Mouse (Mus musculus): Measurements from ENCODE around the gene Pard6b. TPM values are rescaled to one million over a fixed set of nuclear protein-coding genes. Genes with fewer than 3 reads are reported as not detected.
A peak's percentile ranks its signal among the peaks of the same experiment; 100 is the strongest.

The Pard6b gene
- total and polyA plus RNA-seq, 2 experiments from 2014 or later: 3.5 to 6.5 TPM

DNA sequence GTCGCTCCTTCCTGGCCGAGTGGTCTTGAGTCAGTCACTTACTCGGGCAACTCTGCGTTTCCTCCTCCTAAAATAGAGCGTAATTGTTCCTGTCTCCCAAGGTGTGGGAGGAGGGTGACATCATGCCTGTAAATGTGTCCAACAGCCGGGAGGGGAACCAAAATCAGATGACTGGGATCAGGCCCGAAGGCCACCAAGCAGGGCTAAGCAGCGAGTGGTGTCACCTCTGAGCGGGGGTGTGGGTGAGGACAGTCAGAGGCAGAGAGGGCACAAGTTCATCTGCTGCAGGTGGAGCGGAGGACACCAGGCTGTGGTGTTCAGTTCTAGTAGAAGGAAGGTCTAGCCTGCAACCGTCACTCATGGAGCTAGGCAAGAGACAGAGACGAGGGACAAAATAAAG lies 17.1 kb upstream of the Pard6b start:
- H3K27ac ChIP-seq (ENCODE audit: low read depth): no peak overlapping the region
- TF ChIP-seq CTCF (IDR thresholded peaks at IDR 0.05; ENCODE audit: low read depth): no peak
- no peak for TF ChIP-seq EP300 (IDR thresholded peaks at IDR 0.05; ENCODE audit: low read depth)
- H3K9me3 ChIP-seq (replicated peaks; ENCODE audit: control insufficient read depth, low read length): no peaks in the 10 kb centered on the region
- DNase-seq (ENCODE audit: low spot score) (no peak), ATAC-seq (ENCODE audit: insufficient read depth, low read depth) (peak; percentile 24; the same call in 1 of the 2 replicates)
- no peak overlapping the region for H3K4me3 ChIP-seq (ENCODE audit: low read depth, low read length)
- no peaks in the 10 kb centered on the region for H3K27me3 ChIP-seq (ENCODE audit: control insufficient read depth, insufficient read depth, low read length)
- H3K9ac ChIP-seq (replicated peaks; ENCODE audit: low read depth, low read length): no peak overlapping the region
- no peaks in the 10 kb centered on the region for H3K36me3 ChIP-seq (replicated peaks; ENCODE audit: control insufficient read depth, insufficient read depth, low read length)
- no peak overlapping the region for H3K4me2 ChIP-seq (ENCODE audit: low read depth, low read length)
- no peaks in the 10 kb centered on the region for H3K4me1 ChIP-seq (ENCODE audit: control insufficient read depth, insufficient read depth)
- 65% methylated on average over 12 of the region's 12 CpGs for WGBS

- no peak overlapping the region for H3K4me2 ChIP-seq (ENCODE audit: low read depth, low read length)
- ATAC-seq (ENCODE audit: insufficient read depth, low read depth) (no peak), DNase-seq (ENCODE audit: low spot score) (no peak)
- H3K9me3 ChIP-seq (replicated peaks; ENCODE audit: control insufficient read depth, low read length): no peaks in the 10 kb centered on the region
- no peak overlapping the region for H3K27ac ChIP-seq (ENCODE audit: low read depth)
- H3K9ac ChIP-seq (replicated peaks; ENCODE audit: low read depth, low read length): no peak overlapping the region
- H3K27me3 ChIP-seq (ENCODE audit: control insufficient read depth, insufficient read depth, low read length): no peaks in the 10 kb centered on the region
- 53% methylated on average over 7 of the region's 7 CpGs for WGBS
- TF ChIP-seq CTCF (IDR thresholded peaks at IDR 0.05; ENCODE audit: low read depth) (no peak), EP300 (IDR thresholded peaks at IDR 0.05; ENCODE audit: low read depth) (no peak)
- H3K4me3 ChIP-seq (ENCODE audit: low read depth, low read length): no peak overlapping the region
- peaks cover 8% of the 10 kb centered on the region; the same call in 1 of the 2 replicates for H3K4me1 ChIP-seq (ENCODE audit: control insufficient read depth, insufficient read depth)
- H3K36me3 ChIP-seq (replicated peaks; ENCODE audit: control insufficient read depth, insufficient read depth, low read length): no peaks in the 10 kb centered on the region
Observed at GRCm38 (mm10) chr2:168065511-168065910, 15.3 kb upstream of the Pard6b start.

- DNase-seq (ENCODE audit: low spot score) (no peak), ATAC-seq (ENCODE audit: insufficient read depth, low read depth) (no peak)
- TF ChIP-seq EP300 (IDR thresholded peaks at IDR 0.05; ENCODE audit: low read depth) (no peak), CTCF (IDR thresholded peaks at IDR 0.05; ENCODE audit: low read depth) (no peak)
- Histone ChIP-seq H3K36me3 (replicated peaks; ENCODE audit: control insufficient read depth, insufficient read depth, low read length) (no peaks in the 10 kb centered on the region), H3K9ac (replicated peaks; ENCODE audit: low read depth, low read length) (no peak overlapping the region), H3K4me1 (ENCODE audit: control insufficient read depth, insufficient read depth) (peaks cover 8% of the 10 kb centered on the region; the same call in 1 of the 2 replicates), H3K4me3 (ENCODE audit: low read depth, low read length) (no peak overlapping the region), H3K27ac (ENCODE audit: low read depth) (no peak overlapping the region), H3K4me2 (ENCODE audit: low read depth, low read length) (no peak overlapping the region), H3K9me3 (replicated peaks; ENCODE audit: control insufficient read depth, low read length) (no peaks in the 10 kb centered on the region), H3K27me3 (ENCODE audit: control insufficient read depth, insufficient read depth, low read length) (no peaks in the 10 kb centered on the region)
- WGBS: 71% methylated on average over 8 of the region's 8 CpGs
Observed at GRCm38 (mm10) chr2:168066783-168067182, 14.0 kb upstream of the Pard6b start.

GRCm38 (mm10) chr2:168070425-168070824 lies 10.4 kb upstream of the Pard6b start:
- peak overlapping the region; percentile 40 for H3K27ac ChIP-seq (ENCODE audit: low read depth)
- ATAC-seq (ENCODE audit: insufficient read depth, low read depth): peak; percentile 12; the same call in 1 of the 2 replicates
- no peak overlapping the region for H3K4me2 ChIP-seq (ENCODE audit: low read depth, low read length)
- no peaks in the 10 kb centered on the region for H3K9me3 ChIP-seq (replicated peaks; ENCODE audit: control insufficient read depth, low read length)
- DNase-seq (ENCODE audit: low spot score): no peak
- WGBS: 33% methylated on average over 5 of the region's 5 CpGs
- H3K27me3 ChIP-seq (ENCODE audit: control insufficient read depth, insufficient read depth, low read length): no peaks in the 10 kb centered on the region
- no peak overlapping the region for H3K4me3 ChIP-seq (ENCODE audit: low read depth, low read length)
- TF ChIP-seq EP300 (IDR thresholded peaks at IDR 0.05; ENCODE audit: low read depth): no peak
- TF ChIP-seq CTCF (IDR thresholded peaks at IDR 0.05; ENCODE audit: low read depth): no peak
- peaks cover 8% of the 10 kb centered on the region; the same call in 1 of the 2 replicates for H3K4me1 ChIP-seq (ENCODE audit: control insufficient read depth, insufficient read depth)
- H3K9ac ChIP-seq (replicated peaks; ENCODE audit: low read depth, low read length): no peak overlapping the region
- no peaks in the 10 kb centered on the region for H3K36me3 ChIP-seq (replicated peaks; ENCODE audit: control insufficient read depth, insufficient read depth, low read length)

- DNase-seq (ENCODE audit: low spot score): peak; percentile 75
- TF ChIP-seq EP300 (IDR thresholded peaks at IDR 0.05; ENCODE audit: low read depth) (no peak), CTCF (IDR thresholded peaks at IDR 0.05; ENCODE audit: low read depth) (no peak)
- Histone ChIP-seq H3K27me3 (ENCODE audit: control insufficient read depth, insufficient read depth, low read length) (no peaks in the 10 kb centered on the region), H3K4me1 (ENCODE audit: control insufficient read depth, insufficient read depth) (peaks cover 8% of the 10 kb centered on the region; the same call in 1 of the 2 replicates), H3K9ac (replicated peaks; ENCODE audit: low read depth, low read length) (no peak overlapping the region), H3K4me3 (ENCODE audit: low read depth, low read length) (no peak overlapping the region), H3K36me3 (replicated peaks; ENCODE audit: control insufficient read depth, insufficient read depth, low read length) (no peaks in the 10 kb centered on the region), H3K4me2 (ENCODE audit: low read depth, low read length) (peak overlapping the region; percentile 44), H3K27ac (ENCODE audit: low read depth) (peak overlapping the region; percentile 73), H3K9me3 (replicated peaks; ENCODE audit: control insufficient read depth, low read length) (no peaks in the 10 kb centered on the region)
- 7% methylated on average over 12 of the region's 12 CpGs for WGBS
- peak; percentile 84 for ATAC-seq (ENCODE audit: insufficient read depth, low read depth)
Observed at GRCm38 (mm10) chr2:168072436-168073131, 8.2 kb upstream of the Pard6b start.
